Mouse (Mus musculus) liver, embryonic 15.5 days (tissue): ENCODE measurements around the gene Ercc6. TPM values are rescaled to one million over a fixed set of nuclear protein-coding genes. Genes with fewer than 3 reads are reported as not detected.

Experiments used
- ATAC-seq: fragments of 200-750 bp; cut with Nextera tagmentation; 2 replicates; pipeline ENCODE4 v1.8.0; 2017; ENCODE audit warnings: moderate number of reproducible peaks, mild to moderate bottlenecking, moderate library complexity; ENCODE audit not compliant: insufficient read depth
- H3K27ac ChIP-seq: fragments of 300-500 bp; sonication (generic); replicated peaks from 2 replicates; pipeline ENCODE4 v1.5.1; 2015; ENCODE audit warnings: mild to moderate bottlenecking, inconsistent platforms
- H3K27me3 ChIP-seq: fragments of 300-500 bp; sonication (generic); 2 replicates; pipeline ENCODE4 v1.6.1; 2015; ENCODE audit warnings: mild to moderate bottlenecking, inconsistent platforms
- H3K36me3 ChIP-seq: fragments of 300-500 bp; sonication (generic); replicated peaks from 2 replicates; pipeline ENCODE4 v1.6.1; 2015; ENCODE audit warnings: moderate library complexity, mild to moderate bottlenecking, inconsistent platforms
- H3K4me1 ChIP-seq: fragments of 300-500 bp; sonication (generic); replicated peaks from 2 replicates; pipeline ENCODE4 v1.6.1; 2015; ENCODE audit warnings: inconsistent platforms
- H3K4me2 ChIP-seq: fragments of 300-500 bp; sonication (generic); 2 replicates; pipeline ENCODE4 v1.6.1; 2015; ENCODE audit warnings: moderate library complexity, mild to moderate bottlenecking, inconsistent platforms
- H3K4me3 ChIP-seq: fragments of 300-500 bp; sonication (generic); replicated peaks from 2 replicates; pipeline ENCODE4 v1.5.1; 2015; ENCODE audit warnings: mild to moderate bottlenecking, inconsistent platforms
- H3K9ac ChIP-seq: fragments of 300-500 bp; sonication (generic); 2 replicates; pipeline ENCODE4 v1.6.1; 2015; ENCODE audit warnings: moderate library complexity, mild to moderate bottlenecking, inconsistent platforms
- H3K9me3 ChIP-seq: fragments of 300-500 bp; sonication (generic); replicated peaks from 2 replicates; pipeline ENCODE4 v1.6.1; 2016; ENCODE audit warnings: inconsistent platforms
- WGBS: fragments of 180-500 bp; shearing (Covaris S2); methylation state at CpG from one replicate; pipeline ENCODE4 v1.1.7; 2015; ENCODE audit warnings: mixed read lengths; ENCODE audit not compliant: insufficient replicate concordance; 5-methylcytosine and 5-hydroxymethylcytosine counted together
- polyA plus RNA-seq: library from polyadenylated mRNA; unstranded; fragments of >200 nt; fragmentation: Nextera tagmentation; extraction: Ambion mirVana; gene quantifications from 2 replicates; pipeline ENCODE4 v1.2.1, GENCODE M21; 2015

Ercc6 gene
- polyA plus RNA-seq, 1 experiment from 2014 or later = 6.0 TPM

DNA sequence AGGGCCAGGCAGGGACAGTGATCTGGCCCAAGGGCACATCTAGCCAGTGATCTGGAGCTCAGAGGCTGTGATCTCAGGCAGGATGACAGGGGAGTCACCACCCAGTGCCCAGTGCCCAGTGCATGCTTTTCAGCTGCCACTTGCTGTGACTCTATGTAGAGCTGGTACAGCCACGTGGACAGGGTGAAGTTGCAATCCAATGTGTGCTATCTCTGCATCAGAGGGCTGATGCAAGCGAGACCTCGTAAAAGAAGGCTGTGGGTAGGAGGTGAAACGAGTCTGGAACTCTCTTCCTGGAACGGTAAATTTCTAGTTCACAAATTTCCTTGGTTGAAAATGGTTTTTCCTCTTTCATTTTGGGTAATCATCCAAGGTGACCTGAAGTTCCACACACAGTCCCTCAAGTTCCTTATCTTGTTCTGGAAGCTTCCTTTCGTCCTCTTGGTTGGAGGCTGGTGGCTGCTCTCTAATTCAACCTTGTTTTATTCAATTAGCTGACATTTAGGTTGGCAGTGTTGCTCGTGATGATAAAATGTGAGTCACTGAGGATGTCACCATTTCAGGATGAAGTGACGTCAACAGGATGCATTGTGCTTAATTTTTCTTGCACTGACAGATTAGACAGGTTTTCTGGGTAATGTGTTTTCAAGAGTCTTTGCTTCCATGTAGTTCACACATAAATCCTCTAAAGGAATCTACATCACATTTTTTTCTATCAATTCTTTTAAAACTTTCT, 17.0 kb upstream of the Ercc6 start:
- Histone ChIP-seq H3K4me2 (no peak overlapping the region), H3K4me3 (no peak overlapping the region), H3K4me1 (no peaks in the 10 kb centered on the region; the same call in 1 of the 2 replicates), H3K36me3 (no peaks in the 10 kb centered on the region), H3K9me3 (no peaks in the 10 kb centered on the region), H3K27me3 (peaks cover 23% of the 10 kb centered on the region), H3K27ac (no peak overlapping the region), H3K9ac (no peak overlapping the region)
- ATAC-seq = no peak
- 30% methylated on average over 8 of the region's 8 CpGs for WGBS

DNA sequence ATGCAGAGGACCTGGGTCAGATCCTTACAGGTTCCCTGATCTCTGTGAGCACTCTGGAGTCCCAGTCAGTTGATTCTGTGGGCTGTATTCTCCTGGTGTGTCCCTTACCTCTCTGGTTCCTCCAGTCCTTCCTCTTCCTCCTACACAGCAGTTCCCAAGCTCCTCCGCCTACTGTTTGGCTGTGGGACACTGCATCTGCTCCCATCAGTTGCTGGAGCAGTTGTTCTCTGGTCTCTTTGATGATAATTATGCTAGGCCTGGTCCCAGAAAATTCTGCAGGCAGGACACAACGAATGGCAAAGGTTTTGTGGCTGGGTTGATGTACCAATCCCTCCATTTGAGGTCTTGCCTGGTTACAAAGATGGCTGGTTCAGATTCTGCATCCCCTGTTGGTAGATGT, 12.0 kb upstream of the Ercc6 start:
- WGBS = 31% methylated on average over 2 of the region's 2 CpGs
- Histone ChIP-seq H3K27me3 (no peaks in the 10 kb centered on the region), H3K9me3 (no peaks in the 10 kb centered on the region), H3K4me2 (no peak overlapping the region), H3K4me1 (no peaks in the 10 kb centered on the region), H3K27ac (no peak overlapping the region), H3K4me3 (no peak overlapping the region), H3K36me3 (no peaks in the 10 kb centered on the region), H3K9ac (no peak overlapping the region)
- no peak for ATAC-seq

DNA sequence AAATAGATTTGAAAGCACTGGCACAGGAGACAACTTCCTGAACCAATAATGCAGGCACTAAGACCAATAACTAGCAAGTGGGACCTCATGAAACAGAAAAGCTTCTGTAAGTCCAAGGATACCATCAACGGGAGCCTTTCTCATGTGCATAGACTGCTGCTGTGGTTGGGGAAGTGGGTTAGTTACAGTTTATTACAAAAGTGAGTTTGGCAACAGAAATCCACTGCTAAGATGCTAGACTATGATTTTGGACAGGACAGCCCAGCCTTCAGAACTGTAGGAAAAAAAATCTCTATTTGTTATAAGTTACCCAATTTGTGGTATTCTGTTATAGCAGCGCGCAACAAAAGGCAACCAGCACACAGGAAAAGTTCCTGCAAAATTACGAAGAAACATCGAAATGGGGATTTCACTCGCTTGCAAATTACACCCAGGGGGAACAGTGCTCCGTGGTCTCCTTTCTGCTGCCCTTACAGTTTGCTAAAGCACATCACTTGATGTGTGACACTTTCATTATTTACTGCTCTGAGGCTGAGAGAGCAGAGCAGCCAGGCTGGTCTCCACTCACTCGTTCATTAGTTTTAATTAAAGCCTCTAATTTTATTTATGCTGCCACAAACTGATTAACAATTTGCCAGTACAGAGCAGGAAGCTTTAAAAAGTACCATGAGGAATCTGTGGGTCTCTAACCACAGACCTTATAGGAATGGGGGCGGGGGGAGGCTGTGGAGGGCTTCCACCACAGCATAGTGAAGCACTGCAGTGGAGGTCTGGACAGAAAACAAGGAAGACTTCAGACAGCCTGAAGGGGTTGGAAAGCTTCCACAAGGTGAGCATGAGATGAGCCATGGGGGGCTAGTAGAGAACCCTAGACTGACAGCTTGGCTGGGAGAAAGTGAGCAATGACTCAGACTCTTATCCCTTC, 10.3 kb upstream of the Ercc6 start:
- Histone ChIP-seq H3K4me2 (no peak overlapping the region), H3K36me3 (no peaks in the 10 kb centered on the region)
- WGBS = 54% methylated on average over 9 of the region's 9 CpGs

GRCm38 (mm10) chr14:32503897-32504296, 9.4 kb upstream of the Ercc6 start:
- H3K27ac ChIP-seq = no peak overlapping the region
- H3K4me1 ChIP-seq = peaks cover 13% of the 10 kb centered on the region
- no peaks in the 10 kb centered on the region for H3K9me3 ChIP-seq
- no peak overlapping the region for H3K9ac ChIP-seq
- no peak for ATAC-seq
- H3K4me2 ChIP-seq = no peak overlapping the region
- no peak overlapping the region for H3K4me3 ChIP-seq
- WGBS = 48% methylated on average over 1 of the region's 1 CpGs
- H3K27me3 ChIP-seq = no peaks in the 10 kb centered on the region
- no peaks in the 10 kb centered on the region for H3K36me3 ChIP-seq

More for the DNA sequence above, 10.3 kb upstream of the Ercc6 start:
- ATAC-seq = no peak
- no peak overlapping the region for H3K4me3 ChIP-seq
- H3K9me3 ChIP-seq = no peaks in the 10 kb centered on the region
- no peaks in the 10 kb centered on the region for H3K27me3 ChIP-seq
- no peak overlapping the region for H3K27ac ChIP-seq
- peaks cover 5% of the 10 kb centered on the region for H3K4me1 ChIP-seq
- no peak overlapping the region for H3K9ac ChIP-seq

DNA sequence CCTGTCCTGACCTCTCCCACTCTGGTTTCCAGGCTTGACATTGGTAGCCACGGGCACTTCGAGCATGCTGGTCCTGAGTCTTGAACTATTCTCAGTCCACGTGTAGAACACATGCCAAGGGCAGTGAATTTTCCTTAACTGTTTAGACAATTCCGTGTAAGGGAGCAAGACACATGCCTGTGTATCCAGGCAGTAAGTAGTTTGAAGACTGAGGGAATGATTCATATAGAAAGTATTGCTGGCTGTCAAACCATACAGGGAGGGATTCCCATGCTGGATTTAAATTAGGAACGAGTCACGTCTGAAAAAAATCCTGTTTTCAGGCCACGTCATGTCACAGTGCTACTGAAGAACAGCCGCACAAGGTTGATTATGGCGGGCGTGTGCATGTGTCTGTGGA, 7.0 kb upstream of the Ercc6 start:
- WGBS = 59% methylated on average over 10 of the region's 10 CpGs
- ATAC-seq = no peak
- no peaks in the 10 kb centered on the region for H3K27me3 ChIP-seq

DNA sequence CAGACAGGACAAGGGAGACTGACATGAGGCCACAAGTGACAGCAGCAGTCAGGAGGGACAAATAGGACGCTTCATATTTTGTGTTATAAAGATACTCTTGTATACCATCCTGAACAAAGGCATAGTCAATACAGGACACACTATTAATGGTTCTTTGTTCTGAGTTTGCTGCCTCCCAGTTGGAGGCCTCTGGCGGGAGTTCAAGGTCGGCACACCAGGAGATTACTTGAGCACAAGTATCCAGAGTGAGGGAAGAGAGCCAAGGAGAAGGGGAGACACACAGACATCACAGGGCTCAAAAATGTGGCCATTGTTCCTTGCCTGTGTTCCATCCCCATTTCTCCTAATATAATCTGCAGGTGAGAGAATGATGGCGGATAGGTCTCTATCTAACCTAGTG, 6.1 kb upstream of the Ercc6 start:
- Histone ChIP-seq H3K36me3 (no peaks in the 10 kb centered on the region), H3K4me2 (no peak overlapping the region), H3K4me1 (peaks cover 15% of the 10 kb centered on the region), H3K27me3 (no peaks in the 10 kb centered on the region), H3K27ac (no peak overlapping the region), H3K4me3 (no peak overlapping the region), H3K9me3 (no peaks in the 10 kb centered on the region), H3K9ac (no peak overlapping the region)
- ATAC-seq = no peak
- WGBS = 67% methylated on average over 4 of the region's 4 CpGs

More for the DNA sequence above, 7.0 kb upstream of the Ercc6 start:
- H3K4me2 ChIP-seq = no peak overlapping the region
- H3K36me3 ChIP-seq = no peaks in the 10 kb centered on the region
- H3K9me3 ChIP-seq = no peaks in the 10 kb centered on the region
- no peak overlapping the region for H3K4me3 ChIP-seq
- H3K27ac ChIP-seq = no peak overlapping the region
- H3K4me1 ChIP-seq = peaks cover 15% of the 10 kb centered on the region
- H3K9ac ChIP-seq = no peak overlapping the region

GRCm38 (mm10) chr14:32508105-32508835, 5.1 kb upstream of the Ercc6 start:
- no peaks in the 10 kb centered on the region for H3K9me3 ChIP-seq
- H3K4me3 ChIP-seq = no peak overlapping the region
- H3K4me2 ChIP-seq = peak overlapping the region; percentile 30; the same call in 1 of the 2 replicates
- no peaks in the 10 kb centered on the region for H3K27me3 ChIP-seq
- WGBS = 14% methylated on average over 10 of the region's 10 CpGs
- H3K4me1 ChIP-seq = peaks cover 20% of the 10 kb centered on the region
- no peaks in the 10 kb centered on the region for H3K36me3 ChIP-seq
- H3K27ac ChIP-seq = no peak overlapping the region
- no peak overlapping the region for H3K9ac ChIP-seq
- no peak for ATAC-seq

DNA sequence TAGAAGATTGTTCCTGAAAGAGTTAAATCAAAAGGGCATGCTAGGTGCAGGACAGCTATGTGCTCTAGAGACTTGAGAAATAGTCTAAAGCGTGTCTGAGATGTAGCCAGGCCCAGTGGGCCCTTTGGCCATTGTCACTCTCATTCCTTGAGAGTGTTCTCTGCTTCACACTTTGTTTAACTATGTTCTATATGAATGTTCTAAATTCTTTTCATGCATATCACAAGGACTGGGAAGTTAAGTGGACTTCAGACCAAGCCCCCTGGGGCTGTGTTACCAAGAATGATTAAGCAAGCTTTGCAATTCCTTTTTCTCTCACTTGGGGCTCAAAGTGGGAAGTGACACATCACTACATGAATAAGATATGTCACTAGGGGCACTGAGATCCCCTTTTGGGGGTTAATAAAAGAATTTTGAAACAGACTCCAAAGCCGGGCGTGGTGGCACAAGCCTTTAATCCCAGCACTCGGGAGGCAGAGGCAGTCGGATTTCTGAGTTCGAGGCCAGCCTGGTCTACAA, 3.8 kb upstream of the Ercc6 start:
- Histone ChIP-seq H3K4me2 (no peak overlapping the region), H3K27me3 (no peaks in the 10 kb centered on the region), H3K36me3 (no peaks in the 10 kb centered on the region), H3K27ac (no peak overlapping the region), H3K9ac (no peak overlapping the region), H3K4me3 (no peak overlapping the region), H3K4me1 (peaks cover 28% of the 10 kb centered on the region), H3K9me3 (no peaks in the 10 kb centered on the region)
- no peak for ATAC-seq
- WGBS = 59% methylated on average over 6 of the region's 6 CpGs

DNA sequence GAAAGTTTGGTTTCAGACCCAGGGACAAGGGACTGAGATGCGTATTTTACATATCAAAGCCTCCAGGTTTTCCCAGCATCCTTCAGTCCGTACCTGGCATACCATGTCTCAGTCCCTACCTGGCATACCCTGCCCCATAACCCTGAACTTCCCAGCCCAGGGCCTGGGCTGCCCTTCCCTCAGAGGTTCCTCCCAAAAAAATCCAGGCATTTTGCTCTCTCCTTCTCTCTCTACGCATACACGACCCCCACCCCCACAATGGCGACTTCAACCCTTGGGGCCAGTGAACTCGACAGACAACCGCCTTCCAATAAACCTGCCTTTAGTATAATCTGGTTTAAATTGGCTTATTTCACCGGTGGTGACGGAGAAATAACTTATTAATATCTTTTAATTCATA, 409 bp upstream of the Ercc6 start:
- WGBS = 37% methylated on average over 9 of the region's 9 CpGs
- Histone ChIP-seq H3K4me1 (peaks cover 31% of the 10 kb centered on the region), H3K4me2 (peak overlapping the region; percentile 84), H3K36me3 (peaks cover 12% of the 10 kb centered on the region), H3K9ac (peak overlapping the region; percentile 74; the same call in 1 of the 2 replicates), H3K27ac (peak overlapping the region; percentile 24; the same call in 1 of the 2 replicates), H3K9me3 (no peaks in the 10 kb centered on the region), H3K4me3 (peak overlapping the region; percentile 85), H3K27me3 (no peaks in the 10 kb centered on the region)
- no peak for ATAC-seq

DNA sequence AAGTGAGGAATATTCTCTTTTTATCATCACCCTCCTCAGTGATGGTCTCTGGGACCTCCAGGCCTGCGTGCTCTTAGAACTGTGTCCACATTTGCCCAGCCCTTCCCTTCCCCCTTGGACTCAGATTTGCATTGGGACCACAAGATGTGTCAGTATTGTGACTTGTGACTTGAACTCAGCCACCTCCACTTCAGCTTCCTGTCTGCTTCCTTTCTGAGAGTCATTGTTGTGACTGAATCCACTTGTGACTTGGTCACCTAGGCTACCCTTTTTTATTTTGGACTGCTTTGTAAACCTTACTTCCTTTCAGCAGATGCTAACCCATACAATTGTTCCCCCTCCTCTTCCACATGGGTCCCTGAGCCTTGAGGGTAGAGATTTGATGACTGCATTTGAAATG, 2.8 kb downstream of the Ercc6 start:
- Histone ChIP-seq H3K4me3 (no peak overlapping the region), H3K9me3 (no peaks in the 10 kb centered on the region), H3K27ac (no peak overlapping the region), H3K27me3 (no peaks in the 10 kb centered on the region), H3K9ac (no peak overlapping the region), H3K36me3 (peaks cover 40% of the 10 kb centered on the region), H3K4me2 (no peak overlapping the region), H3K4me1 (peaks cover 29% of the 10 kb centered on the region)
- WGBS = 47% methylated on average over 1 of the region's 1 CpGs
- no peak for ATAC-seq
